Mouse (Mus musculus): Measurements from ENCODE around the gene Gnai3. TPM values are rescaled to one million over a fixed set of nuclear protein-coding genes. Genes with fewer than 3 reads are reported as not detected.

The Gnai3 gene
- polyA plus RNA-seq, 1 experiment from 2014 or later: 112 TPM

DNA sequence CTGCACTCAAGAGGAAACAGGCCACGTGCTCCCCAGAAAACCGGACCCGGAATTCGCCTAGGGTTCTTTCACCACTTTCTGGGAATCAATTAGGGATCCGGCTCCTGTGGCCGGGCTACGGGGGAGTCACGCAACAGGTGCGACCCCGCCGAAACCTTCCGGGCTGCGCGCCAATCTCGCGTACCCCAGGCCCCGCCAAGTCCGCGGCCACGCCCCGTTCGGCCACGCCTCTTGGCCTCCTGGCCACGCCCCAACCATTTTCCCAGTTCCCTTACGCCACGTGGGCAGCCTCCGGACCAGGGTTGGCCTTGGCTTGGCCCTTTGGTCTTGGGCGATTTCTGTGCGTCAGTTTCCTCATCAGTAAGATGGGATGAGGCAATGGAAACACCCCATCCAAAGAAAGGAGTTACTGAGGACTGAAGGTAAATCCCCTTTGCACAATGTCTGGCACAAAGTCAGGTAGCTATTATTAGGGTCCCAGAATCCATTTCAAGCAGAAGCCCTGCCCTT is 59.4 kb downstream of the Gnai3 start, which contains the start of gene Ampd2:
Ampd2 (minus strand) TSS at position 182 of the 510 bp plus-strand sequence.
- DNase-seq (ENCODE audit: low spot score) (peak; percentile 83), ATAC-seq (ENCODE audit: low FRiP score, low TSS enrichment) (peak; percentile 28; the same call in 1 of the 2 replicates)
- peak within 1 kb of the TSS; percentile 67 for H3K9ac ChIP-seq (ENCODE audit: low read length)
- H3K27ac ChIP-seq (replicated peaks): peak within 1 kb of the TSS; percentile 93
- no peaks in the 10 kb centered on the region for H3K36me3 ChIP-seq (ENCODE audit: control insufficient read depth, insufficient read depth, low read length)
- TF ChIP-seq EP300 (optimal IDR thresholded peaks at IDR 0.05): no peak
- TF ChIP-seq CTCF (IDR thresholded peaks at IDR 0.05; ENCODE audit: low read depth): no peak
- peaks cover 4% of the 10 kb centered on the region; the same call in 1 of the 2 replicates for H3K4me1 ChIP-seq (replicated peaks; ENCODE audit: control insufficient read depth, insufficient read depth)
- WGBS: under 1% methylated on average over 29 of the region's 29 CpGs
- no peaks in the 10 kb centered on the region for H3K9me3 ChIP-seq (ENCODE audit: control insufficient read depth, low read length)
- no peaks in the 10 kb centered on the region for H3K27me3 ChIP-seq (ENCODE audit: control insufficient read depth, insufficient read depth, low read length)
- peak within 1 kb of the TSS; percentile 100 for H3K4me2 ChIP-seq (replicated peaks; ENCODE audit: low read depth)
- H3K4me3 ChIP-seq (ENCODE audit: low read depth, low read length): peak within 1 kb of the TSS; percentile 65

DNA sequence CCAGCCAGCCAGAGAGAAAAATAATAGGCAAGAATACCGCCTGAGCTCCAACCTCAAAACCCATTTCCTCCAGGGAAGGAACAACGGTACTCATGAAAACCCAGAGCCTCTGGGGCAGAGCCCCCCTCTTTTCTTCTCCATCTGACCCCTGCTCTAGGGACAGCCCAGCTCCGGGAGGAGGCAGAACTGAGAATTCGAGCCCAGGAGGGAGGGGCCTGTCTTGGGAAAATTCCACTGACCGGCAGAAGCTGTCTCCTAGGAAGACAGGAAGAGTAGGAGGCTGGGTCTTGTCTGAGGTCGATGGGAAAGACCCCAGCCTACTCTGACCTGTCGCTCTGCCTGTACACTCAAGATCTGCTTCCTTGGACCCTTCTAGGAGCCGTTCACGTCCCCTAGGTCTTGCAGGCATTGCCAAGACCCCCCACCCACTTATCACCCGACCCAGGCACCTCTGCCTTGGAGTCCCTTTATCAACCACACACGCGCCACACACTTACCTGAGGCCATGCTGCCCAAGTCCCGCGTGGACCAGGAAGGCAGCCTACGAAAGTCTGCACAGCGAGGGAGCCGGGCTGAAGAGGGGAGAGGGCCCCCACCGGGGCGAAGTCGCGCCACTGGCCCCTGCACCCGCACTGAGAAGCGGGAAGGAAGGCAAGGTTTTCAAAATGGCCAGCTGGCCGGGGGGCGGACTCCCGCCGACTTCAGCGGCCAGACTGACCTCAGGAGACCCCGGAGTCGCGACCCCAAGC is 60.1 kb downstream of the Gnai3 start:
- Histone ChIP-seq H3K36me3 (ENCODE audit: control insufficient read depth, insufficient read depth, low read length) (no peaks in the 10 kb centered on the region), H3K27me3 (ENCODE audit: control insufficient read depth, insufficient read depth, low read length) (no peaks in the 10 kb centered on the region), H3K4me3 (ENCODE audit: low read depth, low read length) (peak overlapping the region; percentile 65), H3K4me1 (replicated peaks; ENCODE audit: control insufficient read depth, insufficient read depth) (peaks cover 4% of the 10 kb centered on the region; the same call in 1 of the 2 replicates), H3K9me3 (ENCODE audit: control insufficient read depth, low read length) (no peaks in the 10 kb centered on the region), H3K4me2 (replicated peaks; ENCODE audit: low read depth) (peak overlapping the region; percentile 100), H3K9ac (ENCODE audit: low read length) (peak overlapping the region; percentile 67), H3K27ac (replicated peaks) (peak overlapping the region; percentile 93)
- under 1% methylated on average over 31 of the region's 31 CpGs for WGBS
- DNase-seq (ENCODE audit: low spot score): peak; percentile 72
- TF ChIP-seq EP300 (optimal IDR thresholded peaks at IDR 0.05) (no peak), CTCF (IDR thresholded peaks at IDR 0.05; ENCODE audit: low read depth) (no peak)
- ATAC-seq (ENCODE audit: low FRiP score, low TSS enrichment): peak; percentile 74

DNA sequence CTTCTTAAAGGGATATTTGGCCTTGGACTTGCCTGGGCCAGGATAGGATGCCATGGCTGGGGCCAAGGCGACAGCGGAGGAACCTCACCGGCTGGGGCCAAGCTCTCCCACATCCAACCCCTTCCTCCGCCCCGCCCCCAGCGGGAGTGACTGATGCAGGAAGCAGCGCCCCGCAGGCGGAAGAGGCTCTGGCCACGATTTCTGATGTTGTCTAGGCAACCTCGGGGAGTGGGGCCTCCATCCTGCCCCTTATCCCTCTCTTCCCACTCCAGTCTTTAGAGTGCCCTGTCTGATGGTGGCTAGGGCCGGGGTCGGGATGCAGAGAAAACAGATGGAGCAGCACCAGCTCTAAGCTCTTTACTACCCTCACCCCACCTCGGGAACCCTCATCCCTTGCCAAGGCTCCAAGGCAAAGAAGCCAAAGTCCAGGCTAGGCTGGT is 60.6 kb downstream of the Gnai3 start:
- Histone ChIP-seq H3K27me3 (ENCODE audit: control insufficient read depth, insufficient read depth, low read length) (no peaks in the 10 kb centered on the region), H3K27ac (replicated peaks) (peak overlapping the region; percentile 93), H3K4me2 (replicated peaks; ENCODE audit: low read depth) (peak overlapping the region; percentile 100), H3K9ac (ENCODE audit: low read length) (peak overlapping the region; percentile 67), H3K36me3 (ENCODE audit: control insufficient read depth, insufficient read depth, low read length) (no peaks in the 10 kb centered on the region), H3K9me3 (ENCODE audit: control insufficient read depth, low read length) (no peaks in the 10 kb centered on the region), H3K4me3 (ENCODE audit: low read depth, low read length) (peak overlapping the region; percentile 65), H3K4me1 (replicated peaks; ENCODE audit: control insufficient read depth, insufficient read depth) (peaks cover 4% of the 10 kb centered on the region; the same call in 1 of the 2 replicates)
- WGBS: under 1% methylated on average over 14 of the region's 14 CpGs
- ATAC-seq (ENCODE audit: low FRiP score, low TSS enrichment) (peak; percentile 84), DNase-seq (ENCODE audit: low spot score) (peak; percentile 93)
- no peak for TF ChIP-seq EP300 (optimal IDR thresholded peaks at IDR 0.05)
- peak; percentile 44 for TF ChIP-seq CTCF (IDR thresholded peaks at IDR 0.05; ENCODE audit: low read depth)

DNA sequence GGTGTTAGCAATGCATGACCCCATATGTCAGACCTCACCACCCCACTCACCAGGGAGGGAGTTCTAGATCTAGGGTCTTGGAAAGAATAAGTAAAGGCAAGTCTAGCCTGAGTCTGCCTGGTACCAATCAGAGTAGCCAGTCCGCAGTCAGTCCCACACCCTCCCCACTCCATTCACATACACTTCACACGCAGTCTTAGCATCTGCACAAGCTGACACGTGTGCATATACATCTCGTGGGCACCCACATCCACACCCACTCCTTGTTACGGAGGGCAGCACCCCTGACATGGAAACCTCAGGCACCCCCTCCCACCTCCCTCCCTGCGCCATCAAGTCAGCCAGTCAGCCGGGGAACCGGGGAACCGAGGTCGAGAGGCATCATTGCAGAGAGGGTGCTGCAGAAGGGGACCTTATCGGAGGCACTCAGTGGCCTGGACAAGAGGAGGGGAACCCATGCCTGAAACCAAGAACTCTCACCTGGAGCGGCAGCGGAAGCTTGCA is 61.1 kb downstream of the Gnai3 start:
- no peak for ATAC-seq (ENCODE audit: low FRiP score, low TSS enrichment)
- peak overlapping the region; percentile 100 for H3K4me2 ChIP-seq (replicated peaks; ENCODE audit: low read depth)
- H3K4me1 ChIP-seq (replicated peaks; ENCODE audit: control insufficient read depth, insufficient read depth): peaks cover 4% of the 10 kb centered on the region; the same call in 1 of the 2 replicates
- TF ChIP-seq EP300 (optimal IDR thresholded peaks at IDR 0.05) (no peak), CTCF (IDR thresholded peaks at IDR 0.05; ENCODE audit: low read depth) (no peak)
- H3K36me3 ChIP-seq (ENCODE audit: control insufficient read depth, insufficient read depth, low read length): no peaks in the 10 kb centered on the region
- peak overlapping the region; percentile 67 for H3K9ac ChIP-seq (ENCODE audit: low read length)
- 10% methylated on average over 13 of the region's 13 CpGs for WGBS
- H3K4me3 ChIP-seq (ENCODE audit: low read depth, low read length): peak overlapping the region; percentile 65
- H3K27me3 ChIP-seq (ENCODE audit: control insufficient read depth, insufficient read depth, low read length): no peaks in the 10 kb centered on the region
- no peaks in the 10 kb centered on the region for H3K9me3 ChIP-seq (ENCODE audit: control insufficient read depth, low read length)
- no peak for DNase-seq (ENCODE audit: low spot score)
- H3K27ac ChIP-seq (replicated peaks): peak overlapping the region; percentile 56; the same call in 1 of the 2 replicates

DNA sequence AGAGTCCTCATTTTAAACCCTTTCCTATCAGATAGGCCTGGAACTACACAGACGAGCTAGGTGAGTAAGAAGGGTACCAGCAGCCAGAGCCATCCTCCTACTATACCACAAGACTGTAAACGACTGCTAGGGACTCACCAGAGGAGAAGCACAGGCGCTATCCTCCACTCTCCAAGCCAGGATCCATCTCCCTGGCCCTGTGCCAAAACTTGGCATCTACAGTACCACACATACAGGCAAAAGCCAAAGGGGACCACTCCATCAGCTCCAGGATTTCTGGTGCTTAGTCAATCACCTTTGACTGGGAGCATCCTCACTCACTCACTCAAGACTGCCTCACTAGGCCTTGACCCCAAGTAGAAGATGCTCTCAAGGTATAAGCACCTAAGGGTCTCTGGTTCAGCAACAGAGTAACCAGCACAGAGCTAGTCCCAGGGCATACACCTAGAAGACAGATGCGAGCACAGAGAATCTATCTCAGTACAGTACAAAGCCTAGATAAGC is 62.0 kb downstream of the Gnai3 start:
- H3K4me1 ChIP-seq (replicated peaks; ENCODE audit: control insufficient read depth, insufficient read depth): peaks cover 4% of the 10 kb centered on the region; the same call in 1 of the 2 replicates

More for the DNA sequence above, 62.0 kb downstream of the Gnai3 start:
- Histone ChIP-seq H3K4me2 (replicated peaks; ENCODE audit: low read depth) (no peak overlapping the region; the same call in 1 of the 2 replicates), H3K9ac (ENCODE audit: low read length) (no peak overlapping the region; the same call in 1 of the 2 replicates), H3K4me3 (ENCODE audit: low read depth, low read length) (no peak overlapping the region), H3K27me3 (ENCODE audit: control insufficient read depth, insufficient read depth, low read length) (no peaks in the 10 kb centered on the region), H3K27ac (replicated peaks) (no peak overlapping the region), H3K9me3 (ENCODE audit: control insufficient read depth, low read length) (no peaks in the 10 kb centered on the region), H3K36me3 (ENCODE audit: control insufficient read depth, insufficient read depth, low read length) (0 out of 2 replicates have a peak, but pooled peaks cover under 1% of the 10 kb centered on the region)
- ATAC-seq (ENCODE audit: low FRiP score, low TSS enrichment) (no peak), DNase-seq (ENCODE audit: low spot score) (no peak)
- 61% methylated on average over 4 of the region's 4 CpGs for WGBS
- no peak for TF ChIP-seq CTCF (IDR thresholded peaks at IDR 0.05; ENCODE audit: low read depth)
- no peak for TF ChIP-seq EP300 (optimal IDR thresholded peaks at IDR 0.05)
